Mouse (Mus musculus) stomach, embryonic 14.5 days (tissue): ENCODE measurements around the gene Tlk1. TPM values are rescaled to one million over a fixed set of nuclear protein-coding genes. Genes with fewer than 3 reads are reported as not detected.

Experiments used
- ATAC-seq: fragments of 200-750 bp; cut with Nextera tagmentation; 2 replicates; pipeline ENCODE4 v1.8.0; 2017; ENCODE audit warnings: low read depth, moderate TSS enrichment; ENCODE audit not compliant: insufficient number of reproducible peaks, insufficient read depth, low FRiP score
- H3K27ac ChIP-seq: fragments of 300-500 bp; sonication (generic); 2 replicates; pipeline ENCODE4 v1.5.1; 2014; ENCODE audit warnings: mild to moderate bottlenecking, low read length, moderate library complexity, mixed read lengths
- H3K27me3 ChIP-seq: fragments of 300-500 bp; sonication (generic); 2 replicates; pipeline ENCODE4 v1.6.1; 2014; ENCODE audit warnings: low read length, control low read depth, mixed read lengths; ENCODE audit not compliant: control insufficient read depth, insufficient read depth
- H3K36me3 ChIP-seq: fragments of 300-500 bp; sonication (generic); 2 replicates; pipeline ENCODE4 v1.6.1; 2014; ENCODE audit warnings: mild to moderate bottlenecking, control low read depth, low read length, moderate library complexity, mixed read lengths; ENCODE audit not compliant: control insufficient read depth, insufficient read depth
- H3K4me1 ChIP-seq: fragments of 300-500 bp; sonication (generic); 2 replicates; pipeline ENCODE4 v1.6.1; 2014; ENCODE audit warnings: low read length, control low read depth, mixed read lengths; ENCODE audit not compliant: control insufficient read depth, insufficient read depth
- H3K4me2 ChIP-seq: fragments of 300-500 bp; sonication (generic); replicated peaks from 2 replicates; pipeline ENCODE4 v1.6.1; 2014; ENCODE audit warnings: low read depth, low read length, control low read depth
- H3K4me3 ChIP-seq: fragments of 300-500 bp; sonication (generic); 2 replicates; pipeline ENCODE4 v1.5.1; 2014; ENCODE audit warnings: low read depth, low read length, control low read depth
- H3K9ac ChIP-seq: fragments of 300-500 bp; sonication (generic); replicated peaks from 2 replicates; pipeline ENCODE4 v1.6.1; 2014; ENCODE audit warnings: low read depth, mild to moderate bottlenecking, control low read depth, low read length, moderate library complexity, mixed read lengths
- H3K9me3 ChIP-seq: fragments of 300-500 bp; sonication (generic); 2 replicates; pipeline ENCODE4 v1.6.1; 2016; ENCODE audit warnings: low read depth, low read length, control low read depth; ENCODE audit not compliant: control insufficient read depth
- WGBS: fragments of 180-500 bp; shearing (Covaris S2); extraction: QIAGEN DNeasy Blood & Tissue Kit; methylation state at CpG from one replicate; pipeline ENCODE4 v1.1.7; 2014; 5-methylcytosine and 5-hydroxymethylcytosine counted together
- polyA plus RNA-seq: library from polyadenylated mRNA; unstranded; fragments of >200 nt; fragmentation: Nextera tagmentation; extraction: Ambion mirVana; gene quantifications from 2 replicates; pipeline ENCODE4 v1.2.1, GENCODE M21; 2014

Tlk1 gene
- polyA plus RNA-seq, 1 experiment from 2014 or later: 42.0 TPM

DNA sequence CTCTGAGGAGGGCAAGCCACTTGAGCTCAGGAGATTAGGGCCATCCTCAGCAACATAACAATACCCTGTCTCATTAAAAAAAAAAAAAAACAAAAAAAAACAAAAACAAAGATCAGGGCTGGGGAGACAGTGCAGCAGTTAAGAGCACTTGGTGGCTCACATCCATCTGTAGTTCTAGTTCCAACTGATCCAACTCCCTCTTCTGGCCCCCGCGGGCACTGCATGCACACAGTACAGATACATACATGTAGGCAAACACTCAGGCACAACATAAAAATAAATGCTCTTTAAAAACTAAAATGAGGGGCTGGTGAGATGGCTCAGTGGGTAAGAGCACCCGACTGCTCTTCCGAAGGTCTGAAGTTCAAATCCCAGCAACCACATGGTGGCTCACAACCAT lies 34.2 kb upstream of the Tlk1 start:
- no peak overlapping the region for H3K9ac ChIP-seq
- H3K27ac ChIP-seq: no peak overlapping the region
- no peaks in the 10 kb centered on the region for H3K4me1 ChIP-seq
- H3K4me3 ChIP-seq: no peak overlapping the region
- H3K36me3 ChIP-seq: no peaks in the 10 kb centered on the region
- no peak overlapping the region for H3K4me2 ChIP-seq
- ATAC-seq: no peak
- WGBS: 93% methylated on average over 4 of the region's 4 CpGs
- no peaks in the 10 kb centered on the region for H3K27me3 ChIP-seq
- H3K9me3 ChIP-seq: no peaks in the 10 kb centered on the region

DNA sequence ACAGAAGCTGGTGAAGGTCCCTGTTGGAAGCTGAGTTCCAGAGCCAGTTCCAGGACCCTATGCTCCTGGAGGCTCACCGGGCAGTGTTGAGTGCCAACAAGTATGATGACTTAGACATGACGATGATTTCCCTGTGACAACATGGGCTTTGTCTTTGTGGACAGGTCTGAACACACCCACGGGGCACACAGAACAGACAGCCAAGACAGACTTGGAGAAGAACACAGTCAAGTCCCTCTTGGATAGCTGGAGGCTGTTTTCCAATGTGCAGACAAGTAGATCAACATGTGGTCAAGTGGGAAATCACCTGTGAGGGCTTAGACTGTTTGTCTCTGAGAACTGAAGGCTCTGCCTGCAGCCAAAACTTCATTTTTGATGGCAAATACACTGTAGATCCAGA lies 31.4 kb upstream of the Tlk1 start:
- H3K4me3 ChIP-seq: no peak overlapping the region
- ATAC-seq: no peak

GRCm38 (mm10) chr2:70854231-70854888 lies 28.8 kb upstream of the Tlk1 start:
- H3K27me3 ChIP-seq: no peaks in the 10 kb centered on the region
- H3K4me3 ChIP-seq: no peak overlapping the region
- H3K9me3 ChIP-seq: no peaks in the 10 kb centered on the region
- no peaks in the 10 kb centered on the region for H3K36me3 ChIP-seq
- H3K4me1 ChIP-seq: no peaks in the 10 kb centered on the region
- ATAC-seq: no peak
- WGBS: 90% methylated on average over 8 of the region's 8 CpGs
- H3K27ac ChIP-seq: no peak overlapping the region
- H3K9ac ChIP-seq: no peak overlapping the region
- no peak overlapping the region for H3K4me2 ChIP-seq

More for the DNA sequence above, 31.4 kb upstream of the Tlk1 start:
- H3K9me3 ChIP-seq: no peaks in the 10 kb centered on the region
- H3K4me2 ChIP-seq: no peak overlapping the region
- H3K27me3 ChIP-seq: no peaks in the 10 kb centered on the region
- H3K36me3 ChIP-seq: no peaks in the 10 kb centered on the region
- WGBS: 91% methylated on average over 3 of the region's 3 CpGs
- H3K9ac ChIP-seq: no peak overlapping the region
- H3K4me1 ChIP-seq: no peaks in the 10 kb centered on the region
- H3K27ac ChIP-seq: no peak overlapping the region

- Histone ChIP-seq H3K9ac (no peak overlapping the region), H3K9me3 (no peaks in the 10 kb centered on the region), H3K4me3 (no peak overlapping the region), H3K27ac (no peak overlapping the region), H3K4me1 (no peaks in the 10 kb centered on the region), H3K36me3 (no peaks in the 10 kb centered on the region), H3K4me2 (no peak overlapping the region), H3K27me3 (no peaks in the 10 kb centered on the region)
- WGBS: 51% methylated on average over 7 of the region's 7 CpGs
- no peak for ATAC-seq
Observed at GRCm38 (mm10) chr2:70853329-70853728, 27.8 kb upstream of the Tlk1 start.

GRCm38 (mm10) chr2:70852796-70853221 lies 27.3 kb upstream of the Tlk1 start:
- Histone ChIP-seq H3K4me3 (no peak overlapping the region), H3K4me1 (no peaks in the 10 kb centered on the region), H3K4me2 (no peak overlapping the region; the same call in 1 of the 2 replicates), H3K27ac (no peak overlapping the region), H3K9ac (no peak overlapping the region), H3K36me3 (no peaks in the 10 kb centered on the region), H3K27me3 (no peaks in the 10 kb centered on the region), H3K9me3 (no peaks in the 10 kb centered on the region)
- ATAC-seq: no peak
- 37% methylated on average over 11 of the region's 11 CpGs for WGBS

DNA sequence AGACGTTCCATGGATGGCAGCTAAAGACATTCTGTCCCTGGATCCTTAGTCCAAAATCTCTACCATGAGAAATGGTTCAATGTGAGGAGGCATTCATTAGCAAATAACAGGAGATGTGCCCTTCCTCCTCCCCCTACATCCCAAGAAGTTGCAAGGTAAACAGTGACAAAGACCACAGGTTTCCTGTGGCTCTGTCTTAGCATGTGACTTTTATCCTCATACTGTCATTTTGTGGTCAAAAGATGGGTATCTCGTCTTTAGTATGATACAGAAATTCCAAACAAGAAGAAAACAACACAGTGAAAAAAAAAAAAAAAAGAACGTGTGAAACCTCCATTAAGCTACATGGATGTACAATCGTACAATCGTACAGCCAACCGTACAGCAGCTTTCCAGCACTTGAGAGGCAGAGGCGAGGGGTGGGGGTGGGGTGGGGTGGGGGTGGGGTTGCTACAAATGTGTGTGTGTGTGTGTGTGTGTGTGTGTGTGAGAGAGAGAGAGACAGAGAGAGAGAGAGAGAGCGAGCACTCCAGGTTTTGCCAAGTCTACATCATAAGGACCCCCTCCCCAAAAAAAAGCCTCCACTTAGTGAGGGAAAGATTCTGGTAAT lies 26.8 kb upstream of the Tlk1 start:
- H3K36me3 ChIP-seq: no peaks in the 10 kb centered on the region
- no peaks in the 10 kb centered on the region for H3K4me1 ChIP-seq
- H3K27ac ChIP-seq: no peak overlapping the region
- no peak overlapping the region; the same call in 1 of the 2 replicates for H3K4me2 ChIP-seq
- H3K9ac ChIP-seq: no peak overlapping the region
- no peaks in the 10 kb centered on the region for H3K9me3 ChIP-seq
- no peak overlapping the region for H3K4me3 ChIP-seq
- H3K27me3 ChIP-seq: no peaks in the 10 kb centered on the region
- WGBS: 61% methylated on average over 8 of the region's 8 CpGs
- ATAC-seq: no peak

DNA sequence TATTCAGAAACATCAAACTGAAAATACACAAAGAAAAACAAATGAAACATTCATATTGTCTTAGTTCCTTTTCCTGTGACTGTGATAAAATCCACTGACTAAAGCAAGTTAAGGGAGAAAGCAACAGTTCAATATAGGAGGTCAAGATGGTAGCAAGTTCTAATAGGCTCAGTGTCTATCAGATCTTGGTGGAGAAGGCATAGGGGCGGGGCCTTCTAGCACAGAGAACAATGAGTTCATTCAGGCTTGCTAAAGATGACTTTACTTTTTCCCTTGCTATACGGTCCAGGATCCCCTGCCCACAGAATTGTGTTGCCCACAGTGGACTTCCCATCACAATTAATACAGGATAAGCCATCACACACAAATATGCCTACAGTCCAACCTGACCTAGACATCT lies 20.3 kb upstream of the Tlk1 start:
- Histone ChIP-seq H3K4me1 (no peaks in the 10 kb centered on the region), H3K27me3 (no peaks in the 10 kb centered on the region), H3K4me3 (no peak overlapping the region), H3K27ac (no peak overlapping the region), H3K9ac (no peak overlapping the region), H3K9me3 (no peaks in the 10 kb centered on the region), H3K4me2 (no peak overlapping the region), H3K36me3 (no peaks in the 10 kb centered on the region)
- 67% methylated on average over 2 of the region's 2 CpGs for WGBS
- ATAC-seq: no peak

DNA sequence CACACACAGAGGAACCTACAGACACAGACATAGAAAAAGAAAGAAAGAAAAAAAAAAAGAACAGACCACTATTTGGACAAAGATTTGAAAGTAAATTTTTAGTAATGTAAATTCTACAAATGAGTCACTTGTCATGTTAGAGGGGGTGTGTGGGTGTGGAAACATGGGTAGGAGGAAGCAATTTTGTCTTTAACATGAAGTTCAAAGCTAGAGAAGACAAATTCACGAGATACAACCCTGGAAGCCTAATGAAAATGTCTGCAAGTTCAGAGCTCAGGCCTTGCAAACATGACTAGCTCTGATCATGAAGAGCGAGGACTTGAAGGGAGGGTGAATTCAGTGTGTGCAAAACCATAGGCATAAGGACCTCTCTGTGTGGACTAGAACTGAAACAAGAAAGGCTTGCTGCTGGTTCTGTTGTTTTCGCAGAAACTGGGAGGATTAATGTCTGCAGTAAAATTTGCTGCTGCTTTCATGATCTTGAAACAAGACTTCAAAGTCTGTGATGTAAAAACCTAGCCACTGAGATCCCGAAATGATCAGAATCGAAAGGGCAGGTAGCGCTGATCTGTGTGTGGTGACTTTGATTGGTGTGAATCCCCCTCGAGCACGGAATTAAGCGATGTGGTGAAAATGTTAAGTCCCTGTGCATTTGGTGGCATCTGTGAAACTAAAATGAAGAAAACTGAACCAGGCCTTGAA lies 19.3 kb upstream of the Tlk1 start:
- ATAC-seq: no peak
- H3K36me3 ChIP-seq: no peaks in the 10 kb centered on the region
- no peak overlapping the region for H3K4me3 ChIP-seq
- no peaks in the 10 kb centered on the region for H3K4me1 ChIP-seq
- no peak overlapping the region for H3K9ac ChIP-seq
- 82% methylated on average over 9 of the region's 9 CpGs for WGBS
- no peaks in the 10 kb centered on the region for H3K9me3 ChIP-seq
- no peak overlapping the region for H3K27ac ChIP-seq
- no peak overlapping the region for H3K4me2 ChIP-seq
- H3K27me3 ChIP-seq: no peaks in the 10 kb centered on the region
